Mouse (Mus musculus): Measurements from ENCODE around the gene Vamp1. TPM values are rescaled to one million over a fixed set of nuclear protein-coding genes. Genes with fewer than 3 reads are reported as not detected.

Gene Vamp1
- polyA plus RNA-seq (2015; fragmentation: Nextera tagmentation; extraction: Ambion mirVana), result 53.8 and 57.4 TPM in 2 replicates

DNA sequence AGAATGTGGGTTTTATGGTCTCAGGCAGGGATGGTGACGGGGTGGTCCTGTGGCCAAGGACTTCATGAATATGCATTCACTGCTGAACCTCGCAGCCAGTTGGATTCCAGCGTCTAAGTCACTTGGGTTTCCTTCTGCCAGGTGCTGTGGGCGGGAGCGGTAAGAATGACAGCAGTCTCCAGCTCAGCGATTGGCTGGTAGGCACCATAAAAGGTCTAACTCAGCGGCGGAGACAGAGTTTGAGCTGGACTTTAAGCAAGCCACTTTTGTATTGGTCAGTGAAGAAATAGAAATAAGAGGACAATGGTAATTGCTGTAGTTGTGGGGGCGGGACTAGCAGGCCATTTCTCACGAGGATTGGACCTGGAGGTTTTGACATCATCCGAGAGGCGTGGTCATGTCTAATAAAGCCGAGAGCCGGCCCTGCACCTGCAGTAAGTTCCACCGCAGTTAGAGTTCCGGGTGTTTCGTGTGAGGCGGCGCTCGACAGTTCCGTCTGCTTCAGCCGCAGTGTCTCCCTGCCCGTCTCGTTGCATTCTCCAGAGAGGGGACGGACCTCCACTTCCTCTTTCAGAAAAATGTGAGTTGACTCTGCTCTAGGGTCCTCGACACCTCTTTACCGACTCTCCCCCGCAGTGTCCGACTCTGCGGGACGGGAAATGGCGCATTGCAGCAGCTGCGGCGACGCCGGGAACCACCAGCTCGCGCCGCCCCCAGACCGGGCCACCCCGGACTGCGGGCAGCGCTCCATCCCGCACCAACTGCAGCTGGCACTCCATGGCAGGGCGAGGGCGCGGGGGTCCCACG is at the start of gene Vamp1:
Vamp1 (plus strand) TSS at position 404 of the 807 bp plus-strand sequence.
- H3K4me1 ChIP-seq, result peaks cover 20% of the 10 kb centered on the region
- peak within 1 kb of the TSS; percentile 67 for H3K4me3 ChIP-seq (replicated peaks)
- peak within 1 kb of the TSS; percentile 80 for H3K9ac ChIP-seq (replicated peaks)
- H3K4me2 ChIP-seq, result peak within 1 kb of the TSS; percentile 68
- no peaks in the 10 kb centered on the region for H3K36me3 ChIP-seq
- H3K27ac ChIP-seq (replicated peaks), result peak within 1 kb of the TSS; percentile 85
- WGBS, result under 1% methylated on average over 48 of the region's 48 CpGs
- H3K9me3 ChIP-seq (replicated peaks), result no peaks in the 10 kb centered on the region
- H3K27me3 ChIP-seq (replicated peaks), result peaks cover 18% of the 10 kb centered on the region; the same call in 1 of the 2 replicates
- peak; percentile 97 for ATAC-seq (ENCODE audit: low FRiP score)

- ATAC-seq (ENCODE audit: low FRiP score), result peak; percentile 4
- peak within 1 kb of the TSS; percentile 91 for H3K4me2 ChIP-seq
- H3K36me3 ChIP-seq, result peaks cover 51% of the 10 kb centered on the region
- peak within 1 kb of the TSS; percentile 80 for H3K4me3 ChIP-seq (replicated peaks)
- H3K27ac ChIP-seq (replicated peaks), result peak within 1 kb of the TSS; percentile 95
- 1% methylated on average over 17 of the region's 18 CpGs for WGBS
- no peaks in the 10 kb centered on the region for H3K27me3 ChIP-seq (replicated peaks)
- peaks cover 45% of the 10 kb centered on the region for H3K4me1 ChIP-seq
- peak within 1 kb of the TSS; percentile 96 for H3K9ac ChIP-seq (replicated peaks)
- no peaks in the 10 kb centered on the region for H3K9me3 ChIP-seq (replicated peaks)
Observed at GRCm38 (mm10) chr6:125166051-125166751, 49.1 kb upstream of the Vamp1 start, which contains the start of gene Gapdh. TSS of gene Gapdh (minus strand) at chr6:125166467.

DNA sequence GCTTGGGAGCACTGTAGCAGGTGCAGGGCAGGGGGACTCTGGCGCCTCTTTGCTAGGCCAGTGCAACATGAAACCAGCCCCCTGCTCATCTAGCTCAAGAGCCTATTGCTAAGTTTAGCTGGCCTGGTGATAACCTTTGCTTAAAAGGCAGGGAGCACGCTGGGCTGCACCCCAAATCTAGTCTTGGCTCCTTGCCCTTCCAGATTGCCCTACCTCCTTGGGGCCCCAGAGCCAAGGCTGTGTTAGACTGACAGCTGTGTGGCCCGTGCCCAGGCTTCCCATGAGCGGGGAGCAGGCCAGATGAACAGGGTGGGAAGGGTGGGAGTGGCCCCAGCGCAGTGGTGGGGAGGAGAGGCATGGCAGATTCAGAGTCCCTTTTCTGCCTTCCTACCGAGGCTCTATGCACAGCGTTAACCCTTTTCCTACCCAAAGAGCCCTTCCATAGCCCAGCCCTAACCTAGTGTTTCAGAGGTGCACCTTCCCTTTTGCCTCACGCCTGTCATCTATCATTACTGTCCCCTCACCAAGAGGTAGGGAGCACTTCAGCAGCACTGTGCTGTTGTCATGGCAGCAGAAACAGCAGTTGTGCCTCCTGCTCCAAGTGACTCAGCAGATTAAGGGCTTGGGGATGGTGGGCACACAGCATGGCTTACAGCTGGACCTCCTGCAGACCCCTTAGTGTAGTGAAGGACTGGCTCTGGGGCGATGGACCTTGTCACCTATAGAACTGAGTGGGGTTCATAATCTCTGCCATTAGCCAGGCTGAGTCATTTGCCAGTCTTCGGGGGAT is 48.3 kb upstream of the Vamp1 start:
- H3K4me3 ChIP-seq (replicated peaks), result peak overlapping the region; percentile 80
- peak overlapping the region; percentile 64 for H3K9ac ChIP-seq (replicated peaks)
- peaks cover 55% of the 10 kb centered on the region for H3K36me3 ChIP-seq
- 20% methylated on average over 10 of the region's 10 CpGs for WGBS
- peaks cover 40% of the 10 kb centered on the region for H3K4me1 ChIP-seq
- H3K27me3 ChIP-seq (replicated peaks), result no peaks in the 10 kb centered on the region
- peak overlapping the region; percentile 95 for H3K27ac ChIP-seq (replicated peaks)
- no peaks in the 10 kb centered on the region for H3K9me3 ChIP-seq (replicated peaks)
- ATAC-seq (ENCODE audit: low FRiP score), result no peak
- peak overlapping the region; percentile 91 for H3K4me2 ChIP-seq

DNA sequence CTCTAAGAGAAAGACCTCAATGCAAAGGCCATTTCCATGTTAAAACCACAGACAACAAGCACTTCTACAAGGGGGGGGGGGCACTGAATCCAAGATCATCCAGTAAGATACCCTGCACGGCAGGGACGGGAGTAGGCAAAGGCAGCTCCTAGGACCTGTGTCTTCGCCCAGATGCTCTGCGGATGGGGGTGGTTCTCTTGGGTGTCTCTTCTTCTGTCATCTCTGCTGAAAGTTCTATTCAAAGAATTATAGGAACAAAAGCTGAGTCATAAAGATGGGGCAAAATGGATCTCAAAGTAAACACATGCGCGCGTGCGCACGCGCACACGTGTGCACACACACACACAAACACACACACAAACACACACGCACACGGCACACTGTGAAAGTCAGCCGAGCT is 47.3 kb upstream of the Vamp1 start:
- H3K4me1 ChIP-seq, result peaks cover 34% of the 10 kb centered on the region
- no peak overlapping the region for H3K9ac ChIP-seq (replicated peaks)
- no peaks in the 10 kb centered on the region for H3K9me3 ChIP-seq (replicated peaks)
- no peaks in the 10 kb centered on the region for H3K27me3 ChIP-seq (replicated peaks)
- no peak overlapping the region for H3K27ac ChIP-seq (replicated peaks)
- no peak for ATAC-seq (ENCODE audit: low FRiP score)
- no peak overlapping the region for H3K4me3 ChIP-seq (replicated peaks)
- H3K36me3 ChIP-seq, result peaks cover 62% of the 10 kb centered on the region
- WGBS, result 88% methylated on average over 14 of the region's 14 CpGs
- H3K4me2 ChIP-seq, result no peak overlapping the region

GRCm38 (mm10) chr6:125170194-125170593 is 45.2 kb upstream of the Vamp1 start:
- H3K4me2 ChIP-seq, result no peak overlapping the region
- H3K4me3 ChIP-seq (replicated peaks), result no peak overlapping the region
- peaks cover 18% of the 10 kb centered on the region for H3K4me1 ChIP-seq
- no peaks in the 10 kb centered on the region for H3K9me3 ChIP-seq (replicated peaks)
- 87% methylated on average over 6 of the region's 6 CpGs for WGBS
- peaks cover 75% of the 10 kb centered on the region for H3K36me3 ChIP-seq
- H3K27ac ChIP-seq (replicated peaks), result no peak overlapping the region
- ATAC-seq (ENCODE audit: low FRiP score), result no peak
- H3K27me3 ChIP-seq (replicated peaks), result no peaks in the 10 kb centered on the region
- no peak overlapping the region for H3K9ac ChIP-seq (replicated peaks)

GRCm38 (mm10) chr6:125172474-125172873 is 42.9 kb upstream of the Vamp1 start:
- H3K9me3 ChIP-seq (replicated peaks), result no peaks in the 10 kb centered on the region

DNA sequence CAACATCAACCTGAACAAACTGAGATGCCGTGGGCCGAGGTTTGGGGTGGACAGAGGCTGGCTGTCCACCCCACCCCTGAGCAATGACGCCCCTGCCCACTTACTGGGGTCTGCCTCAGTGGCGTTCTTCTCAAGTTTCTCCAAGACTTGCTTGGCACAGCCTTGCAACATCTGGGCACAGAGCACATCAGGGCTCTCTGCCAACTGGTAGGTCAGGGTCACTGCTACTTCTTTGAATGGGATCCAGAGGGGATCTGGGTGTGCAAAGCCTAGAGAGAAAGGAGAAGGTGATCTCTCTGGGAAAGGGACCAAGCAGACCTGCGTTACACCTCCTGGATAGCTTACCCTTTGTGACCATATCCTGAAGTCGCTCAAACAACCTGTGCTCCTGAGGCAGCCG is 42.1 kb upstream of the Vamp1 start:
- WGBS, result 97% methylated on average over 7 of the region's 7 CpGs
- ATAC-seq (ENCODE audit: low FRiP score), result no peak
- Histone ChIP-seq H3K4me1 (no peaks in the 10 kb centered on the region), H3K9me3 (replicated peaks) (no peaks in the 10 kb centered on the region), H3K4me3 (replicated peaks) (no peak overlapping the region), H3K36me3 (peaks cover 98% of the 10 kb centered on the region), H3K4me2 (no peak overlapping the region), H3K27ac (replicated peaks) (no peak overlapping the region), H3K27me3 (replicated peaks) (no peaks in the 10 kb centered on the region), H3K9ac (replicated peaks) (no peak overlapping the region)

More at GRCm38 (mm10) chr6:125172474-125172873, 42.9 kb upstream of the Vamp1 start:
- H3K4me2 ChIP-seq, result no peak overlapping the region
- H3K4me3 ChIP-seq (replicated peaks), result no peak overlapping the region
- H3K9ac ChIP-seq (replicated peaks), result no peak overlapping the region
- peaks cover under 1% of the 10 kb centered on the region for H3K4me1 ChIP-seq
- H3K27me3 ChIP-seq (replicated peaks), result no peaks in the 10 kb centered on the region
- 81% methylated on average over 2 of the region's 2 CpGs for WGBS
- no peak overlapping the region for H3K27ac ChIP-seq (replicated peaks)
- H3K36me3 ChIP-seq, result peaks cover 98% of the 10 kb centered on the region
- no peak for ATAC-seq (ENCODE audit: low FRiP score)

DNA sequence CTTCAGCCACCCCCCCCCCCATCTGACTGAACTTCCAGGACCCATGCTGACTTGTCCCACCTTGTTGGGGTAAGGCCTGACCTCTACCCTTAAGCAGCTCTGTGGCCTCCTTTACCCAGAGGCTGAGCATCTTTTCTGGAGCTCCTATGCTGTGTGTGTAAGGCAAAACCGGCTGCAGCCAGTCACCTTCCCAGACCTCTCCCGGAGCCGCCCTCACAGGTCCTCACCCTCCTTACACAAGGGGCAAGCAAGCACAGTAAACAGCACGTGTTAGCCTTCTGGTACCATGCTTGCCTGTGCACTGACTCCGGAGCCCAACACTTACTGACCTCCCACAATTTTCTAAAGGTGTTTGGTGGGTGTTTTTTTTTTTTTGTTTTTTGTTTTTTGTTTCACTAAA is 39.9 kb upstream of the Vamp1 start:
- H3K4me2 ChIP-seq, result no peak overlapping the region
- no peaks in the 10 kb centered on the region for H3K27me3 ChIP-seq (replicated peaks)
- peaks cover 92% of the 10 kb centered on the region for H3K36me3 ChIP-seq
- no peak overlapping the region for H3K4me3 ChIP-seq (replicated peaks)
- no peak for ATAC-seq (ENCODE audit: low FRiP score)
- no peaks in the 10 kb centered on the region for H3K9me3 ChIP-seq (replicated peaks)
- WGBS, result 93% methylated on average over 5 of the region's 5 CpGs
- no peak overlapping the region for H3K27ac ChIP-seq (replicated peaks)
- H3K9ac ChIP-seq (replicated peaks), result no peak overlapping the region
- H3K4me1 ChIP-seq, result no peaks in the 10 kb centered on the region

DNA sequence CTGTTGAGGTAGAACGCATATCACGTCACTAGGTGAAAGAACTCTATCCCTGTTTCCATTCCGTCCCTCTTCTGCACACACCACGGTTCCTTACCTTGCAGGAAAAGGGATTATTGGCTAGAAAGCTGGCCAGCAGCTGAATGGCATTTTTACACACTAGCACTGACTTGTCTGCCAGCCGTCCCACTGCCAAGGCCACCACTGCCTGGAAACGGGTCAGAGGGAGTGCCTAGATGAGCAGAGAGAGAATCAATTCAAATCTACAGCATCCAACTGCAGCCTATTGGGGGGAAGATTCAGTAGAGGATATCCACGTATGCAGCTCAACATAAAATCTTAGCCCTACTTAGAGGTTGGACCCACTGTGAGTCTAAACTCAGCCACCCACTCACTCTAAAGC is 35.8 kb upstream of the Vamp1 start:
- Histone ChIP-seq H3K4me2 (no peak overlapping the region), H3K9me3 (replicated peaks) (no peaks in the 10 kb centered on the region), H3K36me3 (peaks cover 89% of the 10 kb centered on the region), H3K27ac (replicated peaks) (no peak overlapping the region), H3K9ac (replicated peaks) (no peak overlapping the region), H3K4me3 (replicated peaks) (no peak overlapping the region), H3K4me1 (no peaks in the 10 kb centered on the region), H3K27me3 (replicated peaks) (no peaks in the 10 kb centered on the region)
- 91% methylated on average over 7 of the region's 7 CpGs for whole genome bisulfite sequencing
- ATAC-seq (ENCODE audit: low FRiP score), result no peak

DNA sequence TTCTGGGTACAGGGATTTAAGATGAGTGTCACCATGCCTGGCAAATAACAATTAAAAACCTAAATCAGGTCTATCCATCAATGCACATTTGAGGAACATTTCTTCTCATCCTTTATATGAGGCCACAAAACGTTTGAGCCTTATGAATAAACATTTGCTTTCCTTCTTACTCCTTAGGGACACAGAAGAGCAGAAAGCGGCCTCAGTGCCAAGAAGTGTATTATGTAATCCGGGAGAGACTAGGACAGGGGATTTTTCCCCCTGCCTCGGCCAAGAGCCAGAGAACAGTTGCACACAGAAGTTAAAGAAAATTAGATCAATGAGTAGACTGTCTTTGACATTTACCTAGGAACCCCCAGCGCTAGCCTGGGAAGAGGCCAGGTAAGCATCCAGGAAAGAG is 33.2 kb upstream of the Vamp1 start:
- no peaks in the 10 kb centered on the region for H3K4me1 ChIP-seq
- H3K36me3 ChIP-seq, result peaks cover 87% of the 10 kb centered on the region
- H3K27ac ChIP-seq (replicated peaks), result no peak overlapping the region
- no peaks in the 10 kb centered on the region for H3K9me3 ChIP-seq (replicated peaks)
- no peak for ATAC-seq (ENCODE audit: low FRiP score)
- 71% methylated on average over 5 of the region's 5 CpGs for WGBS
- H3K4me3 ChIP-seq (replicated peaks), result no peak overlapping the region
- no peaks in the 10 kb centered on the region for H3K27me3 ChIP-seq (replicated peaks)
- H3K4me2 ChIP-seq, result no peak overlapping the region
- no peak overlapping the region for H3K9ac ChIP-seq (replicated peaks)

- Histone ChIP-seq H3K4me2 (no peak overlapping the region), H3K27me3 (replicated peaks) (no peaks in the 10 kb centered on the region), H3K9ac (replicated peaks) (no peak overlapping the region), H3K4me3 (replicated peaks) (no peak overlapping the region), H3K27ac (replicated peaks) (no peak overlapping the region), H3K36me3 (peaks cover 72% of the 10 kb centered on the region), H3K4me1 (peaks cover 11% of the 10 kb centered on the region), H3K9me3 (replicated peaks) (no peaks in the 10 kb centered on the region)
- ATAC-seq (ENCODE audit: low FRiP score), result no peak
- 93% methylated on average over 10 of the region's 10 CpGs for WGBS
Observed at GRCm38 (mm10) chr6:125186203-125186602, 29.1 kb upstream of the Vamp1 start.

Measured in neural tube, embryonic 15.5 days (tissue).